Mouse (Mus musculus): Measurements from ENCODE around the gene 2310033P09Rik.

DNA sequence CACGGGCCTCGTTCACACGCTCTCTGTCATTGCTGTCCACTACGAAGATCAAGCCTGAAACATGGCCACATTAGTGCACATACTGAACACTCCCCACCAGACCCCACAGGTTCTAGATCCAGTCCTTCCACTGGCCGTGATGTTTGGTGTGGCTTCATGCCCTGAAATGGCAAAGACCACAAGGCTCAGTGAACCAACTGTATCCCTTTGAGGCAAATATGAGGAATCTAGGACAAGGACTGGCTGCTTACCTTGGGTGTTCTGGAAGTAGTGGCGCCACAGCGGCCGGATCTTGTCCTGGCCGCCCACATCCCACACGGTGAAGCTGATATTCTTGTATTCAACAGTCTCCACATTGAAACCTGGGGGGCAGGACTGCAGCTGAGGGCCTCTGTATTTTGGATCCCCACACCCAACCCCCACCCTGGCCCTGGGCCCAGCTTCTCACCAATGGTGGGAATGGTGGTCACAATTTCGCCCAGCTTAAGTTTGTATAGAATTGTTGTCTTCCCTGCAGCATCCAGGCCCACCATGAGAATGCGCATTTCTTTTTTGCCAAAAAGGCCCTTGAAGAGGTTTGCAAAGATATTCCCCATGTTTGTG is 4.9 kb downstream of the 2310033P09Rik start:
- TF ChIP-seq CTCF (IDR thresholded peaks at IDR 0.05; ENCODE audit: low read depth, low read length) (no peak), POLR2A (IDR thresholded peaks at IDR 0.05; ENCODE audit: extremely low read depth, insufficient read depth, low read length) (no peak)

Data from liver, adult 2 months (tissue).